Mouse (Mus musculus): ENCODE measurements around the gene Qrfp. TPM values are rescaled to one million over a fixed set of nuclear protein-coding genes. Genes with fewer than 3 reads are reported as not detected.
A peak's percentile ranks its signal among the peaks of the same experiment; 100 is the strongest.

Gene Qrfp
- total RNA-seq, 2 experiments from 2014 or later = not detected

- ATAC-seq (replicated peaks; ENCODE audit: low FRiP score, poor library complexity, severe bottlenecking) = no peak
Measured at GRCm38 (mm10) chr2:31822524-31823371, 12.4 kb upstream of the Qrfp start.

- ATAC-seq (replicated peaks; ENCODE audit: low FRiP score, poor library complexity, severe bottlenecking) = no peak
Measured at GRCm38 (mm10) chr2:31815367-31815766, 5.0 kb upstream of the Qrfp start.

GRCm38 (mm10) chr2:31814699-31815098 is 4.3 kb upstream of the Qrfp start:
- no peak for ATAC-seq (replicated peaks; ENCODE audit: low FRiP score, poor library complexity, severe bottlenecking)

GRCm38 (mm10) chr2:31813641-31814040 is 3.3 kb upstream of the Qrfp start:
- ATAC-seq (replicated peaks; ENCODE audit: low FRiP score, poor library complexity, severe bottlenecking) = no peak

GRCm38 (mm10) chr2:31811086-31811958 is 942 bp upstream of the Qrfp start:
- no peak for ATAC-seq (replicated peaks; ENCODE audit: low FRiP score, poor library complexity, severe bottlenecking)

- no peak for ATAC-seq (replicated peaks; ENCODE audit: low FRiP score, poor library complexity, severe bottlenecking)
Measured at GRCm38 (mm10) chr2:31809358-31809740, 1.0 kb downstream of the Qrfp start.

GRCm38 (mm10) chr2:31808410-31809357 is 1.7 kb downstream of the Qrfp start:
- no peak for ATAC-seq (replicated peaks; ENCODE audit: low FRiP score, poor library complexity, severe bottlenecking)

- ATAC-seq (replicated peaks; ENCODE audit: low FRiP score, poor library complexity, severe bottlenecking) = no peak
Measured at GRCm38 (mm10) chr2:31806639-31807382, 3.6 kb downstream of the Qrfp start.

- ATAC-seq (replicated peaks; ENCODE audit: low FRiP score, poor library complexity, severe bottlenecking) = no peak
Measured at GRCm38 (mm10) chr2:31803480-31803879, 6.9 kb downstream of the Qrfp start.

GRCm38 (mm10) chr2:31802811-31803210 is 7.6 kb downstream of the Qrfp start:
- ATAC-seq (replicated peaks; ENCODE audit: low FRiP score, poor library complexity, severe bottlenecking) = no peak

GRCm38 (mm10) chr2:31801416-31801815 is 9.0 kb downstream of the Qrfp start:
- ATAC-seq (replicated peaks; ENCODE audit: low FRiP score, poor library complexity, severe bottlenecking) = no peak

- no peak for ATAC-seq (replicated peaks; ENCODE audit: low FRiP score, poor library complexity, severe bottlenecking)
Measured at GRCm38 (mm10) chr2:31796943-31797342, 13.4 kb downstream of the Qrfp start.

- ATAC-seq (replicated peaks; ENCODE audit: low FRiP score, poor library complexity, severe bottlenecking) = no peak
Measured at GRCm38 (mm10) chr2:31792611-31793010, 17.8 kb downstream of the Qrfp start.

- ATAC-seq (replicated peaks; ENCODE audit: low FRiP score, poor library complexity, severe bottlenecking) = no peak
Measured at GRCm38 (mm10) chr2:31791260-31791659, 19.1 kb downstream of the Qrfp start.

- ATAC-seq (replicated peaks; ENCODE audit: low FRiP score, poor library complexity, severe bottlenecking) = no peak
Measured at GRCm38 (mm10) chr2:31790728-31791251, 19.6 kb downstream of the Qrfp start.

GRCm38 (mm10) chr2:31789215-31789614 is 21.2 kb downstream of the Qrfp start:
- ATAC-seq (replicated peaks; ENCODE audit: low FRiP score, poor library complexity, severe bottlenecking) = no peak

GRCm38 (mm10) chr2:31788227-31788626 is 22.2 kb downstream of the Qrfp start:
- ATAC-seq (replicated peaks; ENCODE audit: low FRiP score, poor library complexity, severe bottlenecking) = no peak

- ATAC-seq (replicated peaks; ENCODE audit: low FRiP score, poor library complexity, severe bottlenecking) = peak; percentile 65
Measured at GRCm38 (mm10) chr2:31787029-31787428, 23.4 kb downstream of the Qrfp start.

GRCm38 (mm10) chr2:31785074-31785473 is 25.3 kb downstream of the Qrfp start:
- ATAC-seq (replicated peaks; ENCODE audit: low FRiP score, poor library complexity, severe bottlenecking) = no peak
